Mouse (Mus musculus) brown adipose tissue, adult 24 weeks (tissue): Measurements from ENCODE around the gene Coa6. TPM values are rescaled to one million over a fixed set of nuclear protein-coding genes. Genes with fewer than 3 reads are reported as not detected.

Experiments used
- H3K27ac ChIP-seq: fragments of 200-500 bp; replicated peaks from 2 replicates; pipeline ENCODE4 v1.5.1; 2012; ENCODE audit warnings: low read depth, mild to moderate bottlenecking, low read length
- H3K4me1 ChIP-seq: fragments of 200-500 bp; 2 replicates; pipeline ENCODE4 v1.6.1; 2012; ENCODE audit warnings: low read length, mixed read lengths; ENCODE audit not compliant: control insufficient read depth, insufficient read depth, insufficient read length
- H3K4me3 ChIP-seq: fragments of 200-500 bp; 2 replicates; pipeline ENCODE4 v1.5.1; 2012; ENCODE audit warnings: low read depth, mild to moderate bottlenecking, low read length, moderate library complexity; ENCODE audit not compliant: insufficient read depth
- polyA plus RNA-seq: library from polyadenylated mRNA; stranded (reverse); fragments of >200 nt; gene quantifications from 2 replicates; pipeline ENCODE4 v1.2.4, GENCODE M21; 2012; ENCODE audit not compliant: missing spikeins, insufficient read depth, insufficient read length

Coa6 gene
- polyA plus RNA-seq, 1 experiment = 84.7 TPM

- no peak overlapping the region for H3K27ac ChIP-seq
- no peak overlapping the region for H3K4me3 ChIP-seq
- 0 out of 2 replicates have a peak, but pooled peaks cover 4% of the 10 kb centered on the region for H3K4me1 ChIP-seq
Measured at GRCm38 (mm10) chr8:126424946-126425345, 2.6 kb downstream of the Coa6 start.

DNA sequence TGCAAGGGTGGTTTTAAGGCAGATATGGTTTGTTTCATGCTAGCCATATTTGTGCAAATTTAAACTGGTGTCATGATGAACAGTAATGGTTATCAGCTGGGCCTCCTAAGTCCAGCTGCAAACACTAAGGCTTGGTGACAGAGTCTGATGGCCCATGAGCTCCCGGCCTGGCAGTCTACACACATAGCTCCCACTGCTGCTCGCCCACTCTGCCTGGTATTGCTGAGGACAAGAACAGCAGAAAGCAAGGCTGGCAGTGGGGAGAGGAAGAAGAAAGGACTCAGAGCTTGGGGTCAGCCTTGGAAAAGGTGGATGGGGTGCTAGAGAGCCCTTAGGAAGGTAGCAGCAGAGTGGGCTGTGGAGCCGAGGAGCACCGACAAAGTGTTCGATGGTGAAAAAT lies 7.3 kb downstream of the Coa6 start:
- Histone ChIP-seq H3K4me3 (no peak overlapping the region), H3K27ac (no peak overlapping the region), H3K4me1 (no peaks in the 10 kb centered on the region)

- no peak overlapping the region for H3K4me3 ChIP-seq
- H3K27ac ChIP-seq = no peak overlapping the region
- H3K4me1 ChIP-seq = no peaks in the 10 kb centered on the region
Measured at GRCm38 (mm10) chr8:126433827-126434226, 11.5 kb downstream of the Coa6 start.

DNA sequence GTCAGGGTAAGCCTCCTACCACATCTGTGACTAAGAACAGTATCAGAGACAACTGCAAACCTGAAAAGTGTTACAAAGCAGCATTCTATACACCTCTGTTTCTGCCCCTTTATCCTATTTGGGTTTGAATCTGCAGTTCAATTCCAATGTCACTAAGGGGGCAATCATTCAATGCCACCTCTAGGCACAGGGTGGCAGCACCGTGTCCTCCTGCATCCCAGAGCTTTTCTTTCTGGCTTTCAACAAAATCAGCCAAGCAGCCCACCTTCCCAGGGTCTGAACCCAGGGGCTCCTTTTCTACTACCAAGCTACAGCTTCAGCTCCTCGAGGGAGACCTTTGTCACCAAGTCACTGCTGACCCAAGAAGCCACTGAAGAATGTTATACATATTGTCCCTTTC lies 16.6 kb downstream of the Coa6 start:
- no peak overlapping the region for H3K27ac ChIP-seq
- no peak overlapping the region for H3K4me3 ChIP-seq
- no peaks in the 10 kb centered on the region for H3K4me1 ChIP-seq

DNA sequence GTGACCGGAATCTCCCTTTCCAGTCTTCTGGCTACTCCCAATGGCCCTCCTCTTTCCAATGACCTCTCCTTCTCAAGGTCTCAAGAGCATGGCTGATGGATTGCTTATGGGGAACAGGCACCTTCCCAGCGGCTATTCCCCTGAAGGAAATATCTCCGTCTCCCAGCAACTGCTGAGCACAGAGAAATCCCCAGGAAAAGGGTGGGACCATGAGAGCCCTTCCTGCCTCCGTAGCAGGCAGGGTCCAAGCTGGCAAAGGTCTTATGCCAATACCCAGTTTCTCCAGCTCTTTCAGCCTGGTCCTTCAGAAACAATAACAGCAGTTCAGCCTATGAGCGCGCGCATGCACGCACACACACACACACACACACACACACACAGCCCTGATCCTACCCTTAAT lies 28.8 kb downstream of the Coa6 start:
- Histone ChIP-seq H3K4me3 (no peak overlapping the region), H3K4me1 (no peaks in the 10 kb centered on the region), H3K27ac (no peak overlapping the region)

GRCm38 (mm10) chr8:126455383-126455782 lies 33.1 kb downstream of the Coa6 start:
- no peak overlapping the region for H3K4me3 ChIP-seq
- no peaks in the 10 kb centered on the region for H3K4me1 ChIP-seq
- no peak overlapping the region for H3K27ac ChIP-seq

DNA sequence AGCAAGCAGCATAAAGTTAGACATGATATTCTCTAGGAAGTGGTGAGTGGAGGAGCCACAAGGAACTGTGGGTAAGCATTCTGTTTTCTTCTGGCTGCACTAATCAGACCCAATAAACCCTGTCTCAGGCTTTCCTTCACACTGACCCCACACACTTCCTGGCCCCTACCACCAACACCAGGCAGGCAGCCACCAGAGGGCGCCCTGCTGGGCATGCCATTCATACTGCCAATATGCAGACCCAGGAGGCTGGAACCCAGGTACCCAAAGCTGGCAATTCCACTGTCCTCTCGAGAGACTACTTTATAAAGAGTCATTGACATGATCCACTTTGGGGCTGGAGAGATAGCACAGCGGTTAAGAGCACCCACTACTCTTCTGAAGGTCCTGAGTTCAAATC lies 38.0 kb downstream of the Coa6 start:
- no peak overlapping the region for H3K4me3 ChIP-seq
- no peaks in the 10 kb centered on the region for H3K4me1 ChIP-seq
- no peak overlapping the region for H3K27ac ChIP-seq

- Histone ChIP-seq H3K4me3 (no peak overlapping the region), H3K4me1 (no peaks in the 10 kb centered on the region), H3K27ac (no peak overlapping the region)
Measured at GRCm38 (mm10) chr8:126461735-126462134, 39.4 kb downstream of the Coa6 start.

GRCm38 (mm10) chr8:126464071-126464470 lies 41.8 kb downstream of the Coa6 start:
- no peak overlapping the region for H3K4me3 ChIP-seq
- H3K27ac ChIP-seq = no peak overlapping the region
- no peaks in the 10 kb centered on the region for H3K4me1 ChIP-seq

- Histone ChIP-seq H3K27ac (no peak overlapping the region), H3K4me3 (peak overlapping the region; percentile 72), H3K4me1 (0 out of 2 replicates have a peak, but pooled peaks cover 2% of the 10 kb centered on the region)
Measured at GRCm38 (mm10) chr8:126473802-126474298, 51.5 kb downstream of the Coa6 start.

DNA sequence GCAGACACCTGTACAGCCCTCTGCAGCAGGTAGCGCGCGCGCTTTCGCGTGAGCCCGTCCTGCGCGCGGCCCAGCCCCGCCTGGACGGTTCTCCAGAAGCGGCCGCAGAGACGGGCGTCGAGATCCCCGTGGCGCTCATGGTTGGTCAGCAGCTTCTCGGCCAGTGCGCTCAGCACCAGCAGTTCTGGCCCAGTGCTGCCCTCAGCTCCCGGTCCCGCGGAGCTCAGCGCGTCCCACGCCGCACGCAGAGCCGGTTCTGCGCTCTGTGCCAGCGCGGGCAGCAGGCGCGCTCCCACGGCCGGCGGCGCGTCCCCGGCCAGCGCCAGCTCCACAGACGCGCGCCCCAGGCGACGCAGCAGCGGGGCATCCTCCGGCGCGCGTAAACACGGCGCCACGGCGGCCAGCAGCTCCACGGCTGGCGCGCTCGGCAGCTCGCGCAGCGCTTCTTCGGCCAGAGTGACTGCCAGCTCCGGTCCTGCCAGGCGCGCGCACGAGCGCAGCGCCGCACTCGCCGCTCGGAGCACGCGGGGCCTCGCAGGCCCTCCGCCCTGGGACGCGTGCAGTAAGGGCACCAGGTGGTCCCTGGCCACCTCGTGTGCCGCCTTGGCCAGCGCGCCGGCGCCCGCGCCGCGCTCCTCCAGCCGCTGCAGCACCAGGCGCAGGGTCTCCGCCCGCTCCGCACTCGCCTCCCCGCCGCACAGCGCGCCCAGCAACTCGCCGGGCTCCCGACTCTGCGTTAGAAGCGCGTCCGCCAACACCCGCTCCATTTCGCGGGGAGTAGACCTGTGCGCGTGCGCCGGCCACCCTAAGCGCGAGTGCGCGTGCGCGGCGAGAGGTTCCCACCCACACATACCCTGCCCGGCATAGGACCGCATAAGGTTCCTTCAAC lies 52.2 kb downstream of the Coa6 start, which contains the start of gene Tarbp1:
Tarbp1 (minus strand) TSS at position 767 of the 889 bp plus-strand sequence.
- Histone ChIP-seq H3K4me3 (peak within 1 kb of the TSS; percentile 72), H3K27ac (no peak within 1 kb of the TSS), H3K4me1 (0 out of 2 replicates have a peak, but pooled peaks cover 2% of the 10 kb centered on the region)

Other genes with a start within 250 kb of the Coa6 start
- gene Slc35f3, start 124.0 kb upstream of the Coa6 start, polyA plus RNA-seq = not detected in 2 replicates
- 0.79 and 1.1 TPM in 2 replicates for gene Tarbp1, start 52.5 kb downstream of the Coa6 start, polyA plus RNA-seq
- gene Irf2bp2, start 171.5 kb downstream of the Coa6 start, polyA plus RNA-seq = 12.0 and 24.3 TPM in 2 replicates